Mouse (Mus musculus): ENCODE measurements around the gene Mfrp. TPM values are rescaled to one million over a fixed set of nuclear protein-coding genes. Genes with fewer than 3 reads are reported as not detected.

Mfrp gene
- total and polyA plus RNA-seq, 3 experiments = 0.10 TPM; not detected in 2

- peak; percentile 29 for DNase-seq (ENCODE audit: low read depth, low spot score)
- no peaks in the 10 kb centered on the region for H3K9me3 ChIP-seq (replicated peaks; ENCODE audit: insufficient read depth, low read length)
- peak; percentile 27 to 53 (median 29); a peak in 4 of 6 replicates for TF ChIP-seq CTCF (IDR thresholded peaks at IDR 0.05 in 2 of 3, conservative IDR thresholded peaks at IDR 0.05 in 1 of 3; ENCODE audit: control insufficient read depth in 1 of 3, insufficient read depth in 1 of 3, low read depth in 2 of 3, low read length in 3 of 3, poor library complexity in 1 of 3, severe bottlenecking in 1 of 3)
- TF ChIP-seq RAD21 (IDR thresholded peaks at IDR 0.05; ENCODE audit: low read depth, low read length) = peak; percentile 23
- peak; percentile 58 for TF ChIP-seq SMC3 (IDR thresholded peaks at IDR 0.05; ENCODE audit: low read depth, low read length)
- TF ChIP-seq RCOR1 (IDR thresholded peaks at IDR 0.05; ENCODE audit: low read depth, low read length) = no peak
- TF ChIP-seq NELFE (IDR thresholded peaks at IDR 0.05; ENCODE audit: low read depth, low read length) = no peak
- TF ChIP-seq MYB (IDR thresholded peaks at IDR 0.05; ENCODE audit: low read depth, low read length) = no peak
- H3K27ac ChIP-seq (ENCODE audit: control insufficient read depth, low read depth, low read length) = no peak overlapping the region
- no peaks in the 10 kb centered on the region for H3K27me3 ChIP-seq (ENCODE audit: control insufficient read depth in 1 of 2, insufficient read depth in 2 of 2, low read length in 2 of 2)
- H3K9ac ChIP-seq (ENCODE audit: control insufficient read depth, low read depth, low read length, poor library complexity, severe bottlenecking) = no peak overlapping the region
- no peak overlapping the region for H3K4me3 ChIP-seq (ENCODE audit: control insufficient read depth in 1 of 2, insufficient read depth in 1 of 2, low read depth in 2 of 2, low read length in 2 of 2)
- H3K36me3 ChIP-seq (ENCODE audit: control insufficient read depth in 1 of 2, insufficient read depth in 2 of 2, low read length in 2 of 2) = peaks cover 0 to 3% of the 10 kb centered on the region in 2 experiments; a peak in 2 of 4 replicates
- H3K4me1 ChIP-seq (ENCODE audit: control insufficient read depth in 1 of 2, insufficient read depth in 2 of 2, low read length in 2 of 2) = no peaks in the 10 kb centered on the region
- H3K79me2 ChIP-seq (ENCODE audit: control insufficient read depth, insufficient read depth, low read length, poor library complexity) = no peaks in the 10 kb centered on the region
Observed at GRCm38 (mm10) chr9:44147290-44147689, 45.8 kb downstream of the Mfrp start.

Other genes starting within 250 kb of the Mfrp start
- 1.5 and 4.0 TPM in 2 replicates for gene Thy1, start 58.3 kb upstream of the Mfrp start, total RNA-seq (2012; rRNA removed)
- 10 to 100 TPM in 1 of 2 experiments, not detected in 1; 24.0 TPM for gene Thy1, start 58.3 kb upstream of the Mfrp start, polyA plus RNA-seq (2012; ENCODE audit: insufficient read depth in 1 of 2, insufficient read length in 2 of 2, low read depth in 1 of 2, low replicate concordance in 2 of 2, missing spikeins in 1 of 2)
- gene Usp2, start 34.7 kb upstream of the Mfrp start, total RNA-seq (2012; rRNA removed) = 3.6 and 4.3 TPM in 2 replicates
- 10 to 100 TPM in 1 of 2 experiments, not detected in 1; 13.9 TPM for gene Usp2, start 34.7 kb upstream of the Mfrp start, polyA plus RNA-seq (2012; ENCODE audit: insufficient read depth in 1 of 2, insufficient read length in 2 of 2, low read depth in 1 of 2, low replicate concordance in 2 of 2, missing spikeins in 1 of 2)
- gene C1qtnf5, start 5.5 kb downstream of the Mfrp start, total RNA-seq (2012; rRNA removed) = 0.19 TPM in 1 of 2 replicates, not detected in the other
- under 1 TPM in 1 of 2 experiments, not detected in 1; 0.13 TPM for gene C1qtnf5, start 5.5 kb downstream of the Mfrp start, polyA plus RNA-seq (2012; ENCODE audit: insufficient read depth in 1 of 2, insufficient read length in 2 of 2, low read depth in 1 of 2, low replicate concordance in 2 of 2, missing spikeins in 1 of 2)
- gene Gm49380, start 11.8 kb downstream of the Mfrp start, total RNA-seq (2012; rRNA removed) = not detected in 2 replicates
- gene Gm49380, start 11.8 kb downstream of the Mfrp start, polyA plus RNA-seq (2012; ENCODE audit: insufficient read depth in 1 of 2, insufficient read length in 2 of 2, low read depth in 1 of 2, low replicate concordance in 2 of 2, missing spikeins in 1 of 2) = under 1 TPM in 1 of 2 experiments, not detected in 1; 0.24 TPM
- 13.3 and 14.0 TPM in 2 replicates for gene Rnf26, start 11.8 kb downstream of the Mfrp start, total RNA-seq (2012; rRNA removed)
- 10 to 100 TPM in 1 of 2 experiments, not detected in 1; 55.1 TPM for gene Rnf26, start 11.8 kb downstream of the Mfrp start, polyA plus RNA-seq (2012; ENCODE audit: insufficient read depth in 1 of 2, insufficient read length in 2 of 2, low read depth in 1 of 2, low replicate concordance in 2 of 2, missing spikeins in 1 of 2)
- 0.10 and 0.15 TPM in 2 replicates for gene Mcam, start 32.7 kb downstream of the Mfrp start, total RNA-seq (2012; rRNA removed)
- under 1 TPM in 1 of 2 experiments, not detected in 1; 0.88 TPM for gene Mcam, start 32.7 kb downstream of the Mfrp start, polyA plus RNA-seq (2012; ENCODE audit: insufficient read depth in 1 of 2, insufficient read length in 2 of 2, low read depth in 1 of 2, low replicate concordance in 2 of 2, missing spikeins in 1 of 2)
- gene Cbl, start 132.3 kb downstream of the Mfrp start, total RNA-seq (2012; rRNA removed) = 9.1 and 14.9 TPM in 2 replicates
- gene Cbl, start 132.3 kb downstream of the Mfrp start, polyA plus RNA-seq (2012; ENCODE audit: insufficient read depth in 1 of 2, insufficient read length in 2 of 2, low read depth in 1 of 2, low replicate concordance in 2 of 2, missing spikeins in 1 of 2) = 10 to 100 TPM; 36.8 to 41.1 TPM
- not detected in 2 replicates for gene Ccdc153, start 138.9 kb downstream of the Mfrp start, total RNA-seq (2012; rRNA removed)
- gene Ccdc153, start 138.9 kb downstream of the Mfrp start, polyA plus RNA-seq (2012; ENCODE audit: insufficient read depth in 1 of 2, insufficient read length in 2 of 2, low read depth in 1 of 2, low replicate concordance in 2 of 2, missing spikeins in 1 of 2) = not detected
- gene Pdzd3, start 149.7 kb downstream of the Mfrp start, total RNA-seq (2012; rRNA removed) = not detected in 2 replicates
- under 1 TPM in 1 of 2 experiments, not detected in 1; 0.06 TPM for gene Pdzd3, start 149.7 kb downstream of the Mfrp start, polyA plus RNA-seq (2012; ENCODE audit: insufficient read depth in 1 of 2, insufficient read length in 2 of 2, low read depth in 1 of 2, low replicate concordance in 2 of 2, missing spikeins in 1 of 2)
- gene Nlrx1, start 166.9 kb downstream of the Mfrp start, total RNA-seq (2012; rRNA removed) = 1.2 and 1.5 TPM in 2 replicates
- 1 to 10 TPM in 1 of 2 experiments, not detected in 1; 7.0 TPM for gene Nlrx1, start 166.9 kb downstream of the Mfrp start, polyA plus RNA-seq (2012; ENCODE audit: insufficient read depth in 1 of 2, insufficient read length in 2 of 2, low read depth in 1 of 2, low replicate concordance in 2 of 2, missing spikeins in 1 of 2)
- 2.5 and 4.1 TPM in 2 replicates for gene Abcg4, start 186.9 kb downstream of the Mfrp start, total RNA-seq (2012; rRNA removed)
- gene Abcg4, start 186.9 kb downstream of the Mfrp start, polyA plus RNA-seq (2012; ENCODE audit: insufficient read depth in 1 of 2, insufficient read length in 2 of 2, low read depth in 1 of 2, low replicate concordance in 2 of 2, missing spikeins in 1 of 2) = 10 to 100 TPM in 1 of 2 experiments, not detected in 1; 17.1 TPM
- 14.3 and 16.4 TPM in 2 replicates for gene Hinfp, start 203.9 kb downstream of the Mfrp start, total RNA-seq (2012; rRNA removed)
- 10 to 100 TPM in 1 of 2 experiments, not detected in 1; 31.3 TPM for gene Hinfp, start 203.9 kb downstream of the Mfrp start, polyA plus RNA-seq (2012; ENCODE audit: insufficient read depth in 1 of 2, insufficient read length in 2 of 2, low read depth in 1 of 2, low replicate concordance in 2 of 2, missing spikeins in 1 of 2)
- gene C2cd2l, start 218.6 kb downstream of the Mfrp start, total RNA-seq (2012; rRNA removed) = 4.3 and 4.7 TPM in 2 replicates
- gene C2cd2l, start 218.6 kb downstream of the Mfrp start, polyA plus RNA-seq (2012; ENCODE audit: insufficient read depth in 1 of 2, insufficient read length in 2 of 2, low read depth in 1 of 2, low replicate concordance in 2 of 2, missing spikeins in 1 of 2) = 10 to 100 TPM in 1 of 2 experiments, not detected in 1; 10.9 TPM
- 12.7 and 14.9 TPM in 2 replicates for gene Dpagt1, start 224.3 kb downstream of the Mfrp start, total RNA-seq (2012; rRNA removed)
- gene Dpagt1, start 224.3 kb downstream of the Mfrp start, polyA plus RNA-seq (2012; ENCODE audit: insufficient read depth in 1 of 2, insufficient read length in 2 of 2, low read depth in 1 of 2, low replicate concordance in 2 of 2, missing spikeins in 1 of 2) = 10 to 100 TPM in 1 of 2 experiments, not detected in 1; 43.5 TPM
- 805 and 828 TPM in 2 replicates for gene H2afx, start 233.0 kb downstream of the Mfrp start, total RNA-seq (2012; rRNA removed)
- 10 to 100 TPM in 1 of 2 experiments, not detected in 1; 89.6 TPM for gene H2afx, start 233.0 kb downstream of the Mfrp start, polyA plus RNA-seq (2012; ENCODE audit: insufficient read depth in 1 of 2, insufficient read length in 2 of 2, low read depth in 1 of 2, low replicate concordance in 2 of 2, missing spikeins in 1 of 2)
- gene Hmbs, start 242.5 kb downstream of the Mfrp start, total RNA-seq (2012; rRNA removed) = 110 and 145 TPM in 2 replicates
- 100 to 1,000 TPM in 1 of 2 experiments, not detected in 1; 138 TPM for gene Hmbs, start 242.5 kb downstream of the Mfrp start, polyA plus RNA-seq (2012; ENCODE audit: insufficient read depth in 1 of 2, insufficient read length in 2 of 2, low read depth in 1 of 2, low replicate concordance in 2 of 2, missing spikeins in 1 of 2)